Mouse (Mus musculus) ES-E14 (cell line): ENCODE data around the gene Tas2r135. TPM values are rescaled to one million over a fixed set of nuclear protein-coding genes. Genes with fewer than 3 reads are reported as not detected.

Experiments
- DNase-seq: peaks from one replicate; pipeline ENCODE4 v3.0.0-alpha.2; 2013; ENCODE audit warnings: low read depth, low spot score
- H3K27ac ChIP-seq: 2 replicates; pipeline ENCODE4 v1.5.1; 2012; ENCODE audit warnings: low read depth, mild to moderate bottlenecking, low read length, moderate library complexity, mixed read lengths; ENCODE audit not compliant: poor library complexity, insufficient read depth, severe bottlenecking
- H3K36me3 ChIP-seq: 2 replicates; pipeline ENCODE4 v1.6.1; 2012; ENCODE audit warnings: mild to moderate bottlenecking, low read length, moderate library complexity, mixed read lengths; ENCODE audit not compliant: control insufficient read depth, poor library complexity, insufficient read depth, severe bottlenecking
- H3K4me1 ChIP-seq, 2 experiments: fragments of 150-350 bp in 1 of 2; sonication (generic) in 1 of 2; 2 replicates each; pipeline ENCODE4 v1.6.1; 2012; ENCODE audit warnings: low read length in 2 of 2, mild to moderate bottlenecking in 1 of 2, mixed read lengths in 1 of 2; ENCODE audit not compliant: control insufficient read depth in 2 of 2, insufficient read depth in 2 of 2, poor library complexity in 1 of 2
- H3K4me3 ChIP-seq, 2 experiments: fragments of 150-350 bp in 1 of 2; sonication (generic) in 1 of 2; 2 replicates each; pipeline ENCODE4 v1.5.1; 2012; ENCODE audit warnings: low read length in 2 of 2, low read depth in 1 of 2, mild to moderate bottlenecking in 1 of 2, mixed read lengths in 1 of 2; ENCODE audit not compliant: insufficient read depth in 1 of 2, poor library complexity in 1 of 2, severe bottlenecking in 1 of 2
- H3K9ac ChIP-seq: 2 replicates; pipeline ENCODE4 v1.6.1; 2012; ENCODE audit warnings: low read depth, mild to moderate bottlenecking, low read length, mixed read lengths; ENCODE audit not compliant: poor library complexity, insufficient read depth, severe bottlenecking
- H3K9me3 ChIP-seq: fragments of 150-350 bp; sonication (generic); 2 replicates; pipeline ENCODE4 v1.6.1; 2012; ENCODE audit warnings: low read depth, mild to moderate bottlenecking, low read length; ENCODE audit not compliant: control insufficient read depth, insufficient read depth
- CHD2 ChIP-seq: IDR thresholded peaks from 2 replicates; pipeline ENCODE4 v1.6.1; 2014; ENCODE audit warnings: mild to moderate bottlenecking, low read depth, low read length, inconsistent platforms
- HCFC1 ChIP-seq: IDR thresholded peaks from 2 replicates; pipeline ENCODE4 v1.6.1; 2012; ENCODE audit warnings: low read length, inconsistent platforms, borderline replicate concordance; ENCODE audit not compliant: insufficient read depth
- MAFK ChIP-seq: IDR thresholded peaks from 2 replicates; pipeline ENCODE4 v1.6.1; 2014; ENCODE audit warnings: mild to moderate bottlenecking, low read depth, low read length, inconsistent platforms; ENCODE audit not compliant: insufficient read depth
- ZC3H11A ChIP-seq: IDR thresholded peaks from 2 replicates; pipeline ENCODE4 v1.6.1; 2012; ENCODE audit warnings: low read depth, mild to moderate bottlenecking, inconsistent platforms, low read length, borderline replicate concordance
- ZNF384 ChIP-seq: IDR thresholded peaks from 2 replicates; pipeline ENCODE4 v1.6.1; 2012; ENCODE audit warnings: low read depth, low read length, inconsistent platforms
- in situ Hi-C, 2 experiments: fragments of 600-800 bp; cut with MboI; formaldehyde crosslinking; loops; one replicate each; pipeline ENCODE4 v1.15.1; 2025; ENCODE audit warnings: low sequenced_read_pairs in 2 of 2, inconsistent platforms in 1 of 2; ENCODE audit not compliant: unreplicated experiment in 2 of 2
- total RNA-seq: library from RNA; depleted of rRNA; stranded (reverse); fragments of 300-350 nt; gene quantifications from 2 replicates; pipeline ENCODE4 v1.2.3, GENCODE M21; 2012; rRNA removed

The Tas2r135 gene
- total RNA-seq, 1 experiment = not detected

- H3K4me3 ChIP-seq = no peak overlapping the region
- TF ChIP-seq HCFC1 = no peak
- TF ChIP-seq CHD2 = no peak
- no peak for TF ChIP-seq ZC3H11A
- TF ChIP-seq ZNF384 = no peak
- TF ChIP-seq MAFK = no peak
- H3K9me3 ChIP-seq = no peaks in the 10 kb centered on the region
- no peaks in the 10 kb centered on the region for H3K36me3 ChIP-seq
- DNase-seq = no peak
- no peak overlapping the region for H3K27ac ChIP-seq
- no peak overlapping the region for H3K9ac ChIP-seq
- H3K4me1 ChIP-seq = no peaks in the 10 kb centered on the region
- in situ Hi-C loops = no loop called here
These were observed 42.1 kb downstream of the Tas2r135 start for GRCm38 (mm10) chr6:42447381-42447780.

Other genes starting within 250 kb of the Tas2r135 start
- gene Tas2r144, start 190.1 kb upstream of the Tas2r135 start, total RNA-seq = not detected in 2 replicates
- gene Gstk1, start 159.5 kb upstream of the Tas2r135 start, total RNA-seq = 7.9 and 8.1 TPM in 2 replicates
- 1.3 and 1.6 TPM in 2 replicates for gene Tmem139, start 143.5 kb upstream of the Tas2r135 start, total RNA-seq
- gene Casp2, start 140.4 kb upstream of the Tas2r135 start, total RNA-seq = 34.8 and 51.6 TPM in 2 replicates
- 1.2 and 2.9 TPM in 2 replicates for gene Clcn1, start 118.7 kb upstream of the Tas2r135 start, total RNA-seq
- 0.74 and 1.3 TPM in 2 replicates for gene Fam131b, start 80.8 kb upstream of the Tas2r135 start, total RNA-seq
- 20.3 and 46.0 TPM in 2 replicates for gene Zyx, start 55.8 kb upstream of the Tas2r135 start, total RNA-seq
- 24.1 and 37.6 TPM in 2 replicates for gene Epha1, start 32.2 kb upstream of the Tas2r135 start, total RNA-seq
- not detected in 2 replicates for gene Tas2r143, start 5.2 kb upstream of the Tas2r135 start, total RNA-seq
- not detected in 2 replicates for gene Tas2r126, start 29.1 kb downstream of the Tas2r135 start, total RNA-seq
- gene Olfr458, start 59.8 kb downstream of the Tas2r135 start, total RNA-seq = not detected in 2 replicates
- not detected in 2 replicates for gene Olfr457, start 70.9 kb downstream of the Tas2r135 start, total RNA-seq
- gene Olfr456, start 81.8 kb downstream of the Tas2r135 start, total RNA-seq = not detected in 2 replicates
- gene Olfr455, start 142.2 kb downstream of the Tas2r135 start, total RNA-seq = not detected in 2 replicates
- gene Tcaf3, start 192.3 kb downstream of the Tas2r135 start, total RNA-seq = not detected in 2 replicates
- gene Tcaf2, start 239.8 kb downstream of the Tas2r135 start, total RNA-seq = 2.5 and 3.7 TPM in 2 replicates